Mouse (Mus musculus): Measurements from ENCODE around the gene F2r. TPM values are rescaled to one million over a fixed set of nuclear protein-coding genes. Genes with fewer than 3 reads are reported as not detected.

Gene F2r
- polyA plus RNA-seq (2012; rRNA removed), result 38.5 and 48.0 TPM in 2 replicates
- polyA plus RNA-seq (2014; fragmentation: Nextera tagmentation; extraction: Ambion mirVana), result 77.2 and 84.0 TPM in 2 replicates

DNA sequence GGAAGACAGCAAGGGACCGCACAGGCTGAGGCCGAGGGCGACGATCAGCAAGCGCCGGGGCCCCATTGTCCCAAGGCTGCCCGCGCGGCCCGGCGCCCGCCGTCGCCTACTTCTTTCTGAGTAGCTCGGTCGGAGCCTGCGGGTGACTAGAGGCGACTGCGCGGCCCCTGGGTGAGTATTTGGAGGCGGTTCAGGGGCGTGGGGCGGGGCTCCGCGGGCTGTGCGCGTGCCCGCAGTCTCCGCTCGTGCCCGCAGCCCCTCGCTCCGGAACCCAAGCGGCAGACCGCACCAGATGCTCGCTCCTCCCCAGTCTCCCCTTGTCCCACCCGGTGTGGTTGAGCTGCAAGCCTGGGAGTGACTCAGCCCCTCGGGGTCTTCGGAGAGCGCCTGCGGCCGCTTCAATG, at the start of gene F2r:
Gene F2r (minus strand): TSS at position 179 of the 404 bp plus-strand sequence.
- TF ChIP-seq POLR2A (IDR thresholded peaks at IDR 0.05; ENCODE audit: borderline replicate concordance, extremely low read depth, insufficient read depth, insufficient read length), result 0 out of 2 replicates have a peak, but pooled peaks have one; percentile 74
- Histone ChIP-seq H3K4me2 (replicated peaks; ENCODE audit: low read depth, low read length, severe bottlenecking) (peak within 1 kb of the TSS; percentile 74), H3K9me3 (ENCODE audit: control insufficient read depth, low read length) (no peaks in the 10 kb centered on the region), H3K4me3 (replicated peaks; ENCODE audit: low read length) (peak within 1 kb of the TSS; percentile 82), H3K36me3 (ENCODE audit: control insufficient read depth, insufficient read depth, low read length) (no peaks in the 10 kb centered on the region), H3K27me3 (ENCODE audit: control insufficient read depth, insufficient read depth, low read length) (no peaks in the 10 kb centered on the region), H3K4me1 (ENCODE audit: control insufficient read depth, insufficient read depth, low read length) (peaks cover 21% of the 10 kb centered on the region), H3K27ac (replicated peaks; ENCODE audit: low read depth, low read length) (peak within 1 kb of the TSS; percentile 71), H3K9ac (ENCODE audit: low read depth, low read length, severe bottlenecking) (peak within 1 kb of the TSS; percentile 87)
- under 1% methylated on average over 32 of the region's 42 CpGs for WGBS
- ATAC-seq (ENCODE audit: low FRiP score, low read depth) (peak; percentile 94), DNase-seq (ENCODE audit: low spot score) (peak; percentile 88)

DNA sequence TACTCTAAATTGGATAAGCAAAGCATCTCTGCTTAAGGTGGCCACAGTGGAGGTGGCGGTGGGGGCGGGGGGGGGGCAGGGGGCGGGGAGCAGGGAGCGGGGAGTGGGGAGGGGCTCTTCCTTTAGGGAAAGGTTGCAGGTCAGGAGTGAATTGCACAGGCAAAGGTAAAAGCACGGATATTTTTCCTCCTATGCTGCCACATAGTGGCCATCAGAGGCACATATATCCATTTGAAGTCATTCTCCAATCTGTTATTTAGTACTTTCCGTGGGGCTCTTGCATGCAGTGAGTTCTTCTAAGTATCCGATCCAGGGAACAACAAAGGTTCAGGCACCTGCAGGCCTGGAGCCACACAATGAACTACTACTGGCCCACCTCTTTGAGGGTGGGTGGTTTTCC, 49.0 kb upstream of the F2r start:
- Histone ChIP-seq H3K27ac (replicated peaks; ENCODE audit: low read depth, low read length) (no peak overlapping the region), H3K9me3 (ENCODE audit: control insufficient read depth, low read length) (no peaks in the 10 kb centered on the region), H3K4me1 (ENCODE audit: control insufficient read depth, insufficient read depth, low read length) (no peaks in the 10 kb centered on the region), H3K27me3 (ENCODE audit: control insufficient read depth, insufficient read depth, low read length) (no peaks in the 10 kb centered on the region), H3K4me2 (replicated peaks; ENCODE audit: low read depth, low read length, severe bottlenecking) (no peak overlapping the region), H3K9ac (ENCODE audit: low read depth, low read length, severe bottlenecking) (no peak overlapping the region), H3K36me3 (ENCODE audit: control insufficient read depth, insufficient read depth, low read length) (peaks cover 27% of the 10 kb centered on the region), H3K4me3 (replicated peaks; ENCODE audit: low read length) (no peak overlapping the region)
- peak; percentile 47 for DNase-seq (ENCODE audit: low spot score)
- no peak for TF ChIP-seq POLR2A (IDR thresholded peaks at IDR 0.05; ENCODE audit: borderline replicate concordance, extremely low read depth, insufficient read depth, insufficient read length)
- ATAC-seq (ENCODE audit: low FRiP score, low read depth), result peak; percentile 23; the same call in 1 of the 2 replicates
- 23% methylated on average over 7 of the region's 7 CpGs for WGBS

DNA sequence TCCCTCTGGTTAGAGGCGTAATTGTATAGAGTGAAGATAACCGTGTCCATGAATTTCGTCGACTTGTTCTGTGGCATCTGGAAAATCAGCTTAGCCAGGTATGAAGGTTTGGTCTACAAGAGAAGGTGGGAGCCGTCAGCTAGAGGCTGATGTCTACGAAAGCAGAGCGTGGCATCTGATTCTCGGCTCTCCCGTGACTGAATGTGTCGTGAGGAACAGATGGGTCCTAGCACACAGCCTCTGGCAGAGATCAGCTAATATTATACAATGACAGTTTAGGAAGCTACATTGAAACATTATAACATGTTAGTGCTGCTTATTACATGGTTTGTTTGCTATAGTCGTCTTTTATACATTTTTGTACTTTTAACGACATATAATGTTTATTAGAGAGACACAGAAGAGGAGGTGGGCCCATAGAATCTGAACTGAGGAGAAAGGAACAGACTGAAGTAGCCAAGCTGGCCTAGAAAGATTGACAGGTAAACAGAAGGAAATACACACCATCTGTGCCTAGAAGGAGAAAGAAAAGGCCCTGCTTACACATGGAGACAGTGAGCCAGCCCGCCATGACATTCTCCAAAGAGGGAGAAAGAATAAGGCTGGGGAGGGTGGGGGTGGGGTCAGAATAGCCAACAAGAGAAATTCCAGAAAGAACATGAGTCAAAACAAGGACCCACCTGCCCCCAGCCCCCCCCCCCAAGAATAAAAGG, 47.5 kb upstream of the F2r start:
- peaks cover 25% of the 10 kb centered on the region for H3K36me3 ChIP-seq (ENCODE audit: control insufficient read depth, insufficient read depth, low read length)
- no peak for ATAC-seq (ENCODE audit: low FRiP score, low read depth)
- H3K9me3 ChIP-seq (ENCODE audit: control insufficient read depth, low read length), result no peaks in the 10 kb centered on the region

DNA sequence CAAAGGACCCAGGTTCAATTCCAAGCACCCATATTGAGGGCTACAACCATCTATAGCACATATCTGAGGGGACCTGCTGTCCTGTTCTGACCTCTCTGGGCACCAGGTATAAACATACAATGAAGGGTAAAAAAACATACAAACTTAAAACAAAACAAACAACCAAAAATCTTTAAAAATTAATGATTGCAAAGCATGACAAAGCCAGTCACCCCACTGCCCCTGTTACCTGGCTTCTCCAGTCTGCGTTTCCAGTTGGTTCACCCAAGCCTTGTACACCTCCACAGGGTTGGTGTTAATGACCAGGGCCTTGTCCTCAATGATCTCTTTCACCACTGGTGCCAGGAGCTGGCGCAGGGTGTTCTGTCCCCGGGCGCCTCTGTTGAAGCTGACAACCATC, 45.5 kb upstream of the F2r start:
- Histone ChIP-seq H3K4me2 (replicated peaks; ENCODE audit: low read depth, low read length, severe bottlenecking) (no peak overlapping the region), H3K4me3 (replicated peaks; ENCODE audit: low read length) (no peak overlapping the region), H3K27me3 (ENCODE audit: control insufficient read depth, insufficient read depth, low read length) (no peaks in the 10 kb centered on the region), H3K4me1 (ENCODE audit: control insufficient read depth, insufficient read depth, low read length) (no peaks in the 10 kb centered on the region), H3K9me3 (ENCODE audit: control insufficient read depth, low read length) (no peaks in the 10 kb centered on the region), H3K36me3 (ENCODE audit: control insufficient read depth, insufficient read depth, low read length) (peaks cover 28% of the 10 kb centered on the region), H3K27ac (replicated peaks; ENCODE audit: low read depth, low read length) (no peak overlapping the region), H3K9ac (ENCODE audit: low read depth, low read length, severe bottlenecking) (no peak overlapping the region)
- ATAC-seq (ENCODE audit: low FRiP score, low read depth), result no peak
- WGBS, result 91% methylated on average over 4 of the region's 4 CpGs
- DNase-seq (ENCODE audit: low spot score), result no peak
- TF ChIP-seq POLR2A (IDR thresholded peaks at IDR 0.05; ENCODE audit: borderline replicate concordance, extremely low read depth, insufficient read depth, insufficient read length), result no peak

More for the DNA sequence above, 47.5 kb upstream of the F2r start:
- no peaks in the 10 kb centered on the region for H3K4me1 ChIP-seq (ENCODE audit: control insufficient read depth, insufficient read depth, low read length)
- no peak for DNase-seq (ENCODE audit: low spot score)
- WGBS, result 84% methylated on average over 13 of the region's 13 CpGs
- H3K4me2 ChIP-seq (replicated peaks; ENCODE audit: low read depth, low read length, severe bottlenecking), result no peak overlapping the region
- H3K9ac ChIP-seq (ENCODE audit: low read depth, low read length, severe bottlenecking), result no peak overlapping the region
- no peak overlapping the region for H3K4me3 ChIP-seq (replicated peaks; ENCODE audit: low read length)
- no peaks in the 10 kb centered on the region for H3K27me3 ChIP-seq (ENCODE audit: control insufficient read depth, insufficient read depth, low read length)
- no peak overlapping the region for H3K27ac ChIP-seq (replicated peaks; ENCODE audit: low read depth, low read length)
- no peak for TF ChIP-seq POLR2A (IDR thresholded peaks at IDR 0.05; ENCODE audit: borderline replicate concordance, extremely low read depth, insufficient read depth, insufficient read length)

GRCm38 (mm10) chr13:95659432-95659831, 41.1 kb upstream of the F2r start:
- H3K9ac ChIP-seq (ENCODE audit: low read depth, low read length, severe bottlenecking), result no peak overlapping the region
- 87% methylated on average over 7 of the region's 7 CpGs for WGBS
- H3K4me2 ChIP-seq (replicated peaks; ENCODE audit: low read depth, low read length, severe bottlenecking), result no peak overlapping the region
- no peak overlapping the region for H3K4me3 ChIP-seq (replicated peaks; ENCODE audit: low read length)
- no peaks in the 10 kb centered on the region for H3K27me3 ChIP-seq (ENCODE audit: control insufficient read depth, insufficient read depth, low read length)
- no peak overlapping the region for H3K27ac ChIP-seq (replicated peaks; ENCODE audit: low read depth, low read length)
- ATAC-seq (ENCODE audit: low FRiP score, low read depth), result no peak
- H3K36me3 ChIP-seq (ENCODE audit: control insufficient read depth, insufficient read depth, low read length), result peaks cover 17% of the 10 kb centered on the region; the same call in 1 of the 2 replicates
- H3K9me3 ChIP-seq (ENCODE audit: control insufficient read depth, low read length), result no peaks in the 10 kb centered on the region
- no peak for DNase-seq (ENCODE audit: low spot score)
- no peak for TF ChIP-seq POLR2A (IDR thresholded peaks at IDR 0.05; ENCODE audit: borderline replicate concordance, extremely low read depth, insufficient read depth, insufficient read length)
- no peaks in the 10 kb centered on the region for H3K4me1 ChIP-seq (ENCODE audit: control insufficient read depth, insufficient read depth, low read length)
